Mouse (Mus musculus): ENCODE data around the gene Krt90.
"Not testable (repeated sequence)": the region's sequence is repeated elsewhere in the genome, so short reads cannot be mapped to it uniquely, and the experiment has no call there.

Krt90 gene

DNA sequence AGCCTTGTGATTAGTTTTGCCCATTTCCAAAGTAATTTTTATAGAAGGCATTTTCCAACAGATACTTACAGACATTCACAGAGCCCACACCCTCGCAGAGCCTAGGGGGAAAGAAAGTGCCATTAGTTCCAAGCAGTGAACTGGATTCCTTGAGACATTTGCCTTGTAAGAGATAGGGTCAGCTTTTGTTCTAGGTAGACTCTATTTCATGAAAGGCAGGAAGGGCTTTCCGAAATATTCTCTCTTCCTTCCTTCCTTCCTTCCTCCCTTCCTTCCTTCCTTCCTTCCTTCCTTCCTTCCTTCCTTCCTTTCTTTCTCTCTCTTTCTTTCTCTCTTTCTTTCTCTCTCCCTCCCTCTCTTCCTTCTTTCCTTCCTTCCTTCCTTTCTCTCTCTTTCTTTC is 45.6 kb downstream of the Krt90 start, which contains the start of gene Gm49425:
TSS of gene Gm49425 (minus strand) at position 101 of the 400 bp plus-strand sequence.
- not testable (repeated sequence) for DNase-seq (ENCODE audit: low read depth, low spot score)

DNA sequence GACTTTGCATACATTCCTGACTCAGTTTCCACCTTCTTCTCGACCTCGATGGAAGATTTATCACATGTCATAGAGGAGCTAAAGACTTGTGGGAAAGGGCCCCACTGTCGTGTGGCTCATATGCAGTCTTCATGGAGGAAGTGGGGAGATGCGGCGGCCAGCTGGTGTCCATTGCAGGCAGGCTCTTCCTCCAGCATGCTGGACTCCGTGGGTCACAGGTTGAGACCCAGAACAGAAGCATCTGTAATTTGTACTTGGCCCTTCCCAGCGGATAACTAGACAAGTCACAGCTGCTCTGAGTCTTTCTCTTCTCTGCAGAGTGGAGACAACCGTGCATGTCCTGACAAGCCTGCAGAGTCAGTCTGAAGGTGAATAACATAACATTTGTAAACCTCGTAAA is 54.5 kb downstream of the Krt90 start:
- DNase-seq (ENCODE audit: low read depth, low spot score), result no peak

- DNase-seq (ENCODE audit: low read depth, low spot score), result no peak
Measured at GRCm38 (mm10) chr15:101506896-101507758, 55.6 kb downstream of the Krt90 start.
